Mouse (Mus musculus): ENCODE data around the gene Tcf20. TPM values are rescaled to one million over a fixed set of nuclear protein-coding genes. Genes with fewer than 3 reads are reported as not detected.

The Tcf20 gene
- polyA plus RNA-seq, 1 experiment from 2014 or later, result 16.0 TPM

- Histone ChIP-seq H3K9ac (replicated peaks) (0 out of 2 replicates have a peak overlapping the region, but pooled peaks have one; percentile 14), H3K4me1 (replicated peaks) (peaks cover 99% of the 10 kb centered on the region), H3K4me3 (replicated peaks) (no peak overlapping the region), H3K27ac (no peak overlapping the region), H3K27me3 (peaks cover 59% of the 10 kb centered on the region), H3K36me3 (no peaks in the 10 kb centered on the region), H3K9me3 (no peaks in the 10 kb centered on the region), H3K4me2 (replicated peaks) (no peak overlapping the region)
- no peak for ATAC-seq
- 64% methylated on average over 5 of the region's 5 CpGs for WGBS
Observed at GRCm38 (mm10) chr15:82954034-82954433, 33.6 kb downstream of the Tcf20 start.

DNA sequence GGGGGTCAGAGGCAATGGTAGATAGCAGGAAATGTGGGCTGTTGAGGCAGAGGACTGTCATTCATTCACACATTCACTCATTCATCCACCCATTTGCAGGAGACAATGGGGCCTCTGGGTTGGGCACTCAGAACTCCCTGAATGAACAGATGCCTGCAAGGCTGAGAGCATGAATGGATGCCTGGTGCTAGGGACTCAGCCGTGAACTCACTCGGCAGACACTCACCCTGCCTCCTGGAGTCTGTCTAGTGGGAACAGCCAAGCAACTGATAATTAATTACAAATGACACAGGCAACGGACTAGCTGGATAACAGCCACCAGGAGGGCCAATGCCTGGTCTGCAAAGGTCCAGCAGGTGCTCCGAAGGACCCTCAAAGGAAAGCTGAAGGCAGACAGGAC, 34.6 kb downstream of the Tcf20 start:
- Histone ChIP-seq H3K4me2 (replicated peaks) (no peak overlapping the region), H3K36me3 (no peaks in the 10 kb centered on the region), H3K9me3 (no peaks in the 10 kb centered on the region), H3K4me3 (replicated peaks) (no peak overlapping the region), H3K27me3 (peaks cover 67% of the 10 kb centered on the region), H3K4me1 (replicated peaks) (peaks cover 99% of the 10 kb centered on the region), H3K9ac (replicated peaks) (0 out of 2 replicates have a peak overlapping the region, but pooled peaks have one; percentile 19), H3K27ac (peak overlapping the region; percentile 83)
- 17% methylated on average over 4 of the region's 4 CpGs for WGBS
- ATAC-seq, result 0 out of 2 replicates have a peak, but pooled peaks have one; percentile 22

DNA sequence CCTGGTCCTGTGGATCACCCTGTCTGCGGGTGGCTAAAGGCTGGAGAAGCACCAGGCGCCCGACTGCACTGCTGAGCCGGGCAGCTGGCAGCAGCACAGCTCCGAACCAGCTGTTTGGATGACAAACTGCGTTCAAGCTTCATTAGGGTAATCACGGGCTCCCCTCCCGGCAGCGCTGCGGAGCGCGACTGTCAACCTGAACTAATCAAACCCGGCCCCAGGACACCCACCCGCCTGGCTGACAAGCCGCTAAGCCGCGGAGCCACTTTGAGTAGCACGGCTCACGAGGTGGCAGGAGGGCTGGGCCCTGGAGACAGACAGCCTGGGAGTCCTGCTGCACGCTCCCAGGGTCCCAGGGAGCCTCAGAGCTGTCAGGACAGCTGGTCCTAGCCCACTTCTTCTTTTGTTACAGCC, 35.4 kb downstream of the Tcf20 start:
- peak overlapping the region; percentile 27 for H3K4me2 ChIP-seq (replicated peaks)
- peak; percentile 89 for ATAC-seq
- peaks cover 68% of the 10 kb centered on the region for H3K27me3 ChIP-seq
- no peak overlapping the region for H3K4me3 ChIP-seq (replicated peaks)
- peaks cover 99% of the 10 kb centered on the region for H3K4me1 ChIP-seq (replicated peaks)
- H3K9me3 ChIP-seq, result no peaks in the 10 kb centered on the region
- H3K27ac ChIP-seq, result peak overlapping the region; percentile 83
- peak overlapping the region; percentile 49 for H3K9ac ChIP-seq (replicated peaks)
- no peaks in the 10 kb centered on the region for H3K36me3 ChIP-seq
- 2% methylated on average over 20 of the region's 20 CpGs for WGBS

GRCm38 (mm10) chr15:82950246-82950645, 37.4 kb downstream of the Tcf20 start:
- ATAC-seq, result no peak
- Histone ChIP-seq H3K4me1 (replicated peaks) (peaks cover 97% of the 10 kb centered on the region), H3K9me3 (no peaks in the 10 kb centered on the region), H3K9ac (replicated peaks) (0 out of 2 replicates have a peak overlapping the region, but pooled peaks have one; percentile 8), H3K36me3 (no peaks in the 10 kb centered on the region), H3K4me2 (replicated peaks) (no peak overlapping the region), H3K27ac (no peak overlapping the region), H3K4me3 (replicated peaks) (no peak overlapping the region), H3K27me3 (peaks cover 57% of the 10 kb centered on the region)
- WGBS, result 59% methylated on average over 8 of the region's 8 CpGs

DNA sequence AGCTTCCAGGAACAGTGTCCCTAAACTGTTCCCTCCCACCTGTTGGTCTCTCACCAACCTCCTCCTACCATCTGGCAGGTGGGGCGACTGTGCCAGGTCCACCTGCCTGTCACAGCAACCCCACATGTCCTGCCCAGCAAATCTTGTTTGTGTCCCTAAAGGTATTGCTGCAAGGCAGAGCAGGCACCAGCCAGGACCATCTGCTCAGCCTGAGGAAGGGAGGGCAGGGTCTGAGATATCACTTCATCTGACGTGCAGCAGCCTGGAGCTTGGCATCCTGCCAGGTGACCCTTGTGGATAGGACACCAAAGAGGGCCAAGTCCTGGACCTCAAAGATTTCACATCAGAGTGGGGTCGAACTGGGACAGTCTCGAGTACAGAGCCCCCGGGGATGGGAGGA, 40.2 kb downstream of the Tcf20 start:
- H3K4me1 ChIP-seq (replicated peaks), result peaks cover 82% of the 10 kb centered on the region
- H3K27ac ChIP-seq, result no peak overlapping the region
- 64% methylated on average over 5 of the region's 5 CpGs for WGBS
- no peaks in the 10 kb centered on the region for H3K36me3 ChIP-seq
- no peak for ATAC-seq
- H3K4me3 ChIP-seq (replicated peaks), result no peak overlapping the region
- H3K9ac ChIP-seq (replicated peaks), result no peak overlapping the region
- no peak overlapping the region for H3K4me2 ChIP-seq (replicated peaks)
- H3K27me3 ChIP-seq, result peaks cover 35% of the 10 kb centered on the region
- no peaks in the 10 kb centered on the region for H3K9me3 ChIP-seq

GRCm38 (mm10) chr15:82944479-82945195, 43.0 kb downstream of the Tcf20 start:
- H3K9me3 ChIP-seq, result no peaks in the 10 kb centered on the region
- peaks cover 80% of the 10 kb centered on the region for H3K4me1 ChIP-seq (replicated peaks)
- peaks cover under 1% of the 10 kb centered on the region; the same call in 1 of the 2 replicates for H3K36me3 ChIP-seq
- no peak for ATAC-seq
- peaks cover 23% of the 10 kb centered on the region for H3K27me3 ChIP-seq
- H3K4me3 ChIP-seq (replicated peaks), result no peak overlapping the region
- H3K4me2 ChIP-seq (replicated peaks), result no peak overlapping the region
- H3K9ac ChIP-seq (replicated peaks), result no peak overlapping the region
- WGBS, result 67% methylated on average over 9 of the region's 9 CpGs
- H3K27ac ChIP-seq, result no peak overlapping the region

- ATAC-seq, result peak; percentile 35; the same call in 1 of the 2 replicates
- Histone ChIP-seq H3K9ac (replicated peaks) (peak overlapping the region; percentile 17), H3K4me2 (replicated peaks) (peak overlapping the region; percentile 7; the same call in 1 of the 2 replicates), H3K4me1 (replicated peaks) (peaks cover 76% of the 10 kb centered on the region), H3K9me3 (no peaks in the 10 kb centered on the region), H3K27ac (peak overlapping the region; percentile 66), H3K27me3 (peaks cover 3% of the 10 kb centered on the region; the same call in 1 of the 2 replicates), H3K4me3 (replicated peaks) (no peak overlapping the region), H3K36me3 (peaks cover 5% of the 10 kb centered on the region; the same call in 1 of the 2 replicates)
- WGBS, result 37% methylated on average over 8 of the region's 8 CpGs
Observed at GRCm38 (mm10) chr15:82941733-82942132, 45.9 kb downstream of the Tcf20 start.

DNA sequence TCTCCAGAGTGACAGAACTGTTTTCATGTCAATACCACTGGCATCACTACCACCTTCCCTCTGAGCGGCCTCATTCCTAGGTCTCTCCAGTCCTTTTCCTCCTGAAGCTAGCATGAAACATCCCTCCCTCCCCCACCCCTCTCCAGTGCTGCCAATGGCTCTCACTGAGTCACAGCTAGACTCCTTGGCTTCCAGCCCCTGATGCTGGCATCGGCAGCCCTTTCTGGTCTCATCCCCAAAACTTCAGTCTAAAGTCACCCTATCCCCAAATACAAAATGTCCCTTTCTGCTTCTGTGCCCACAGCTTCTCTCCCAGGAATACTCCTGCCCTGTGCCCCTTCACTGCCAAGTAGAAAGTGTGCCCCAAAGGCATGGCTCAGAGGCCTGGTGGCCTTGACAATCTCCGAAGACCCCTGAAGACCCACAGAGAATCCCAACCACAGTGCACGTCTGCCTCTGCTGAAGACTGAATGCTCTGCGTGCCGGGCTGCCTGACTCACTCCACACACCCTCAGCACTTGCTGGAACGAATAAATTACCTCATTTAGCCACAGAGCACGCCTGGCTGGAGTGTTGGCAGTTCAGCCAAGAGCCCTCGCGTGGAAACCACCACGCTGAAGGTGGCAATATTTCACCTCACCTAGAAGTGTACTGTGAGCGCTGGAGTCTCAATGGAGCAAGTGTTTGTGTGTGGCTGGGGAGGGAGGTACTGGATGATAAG, 47.0 kb downstream of the Tcf20 start:
- WGBS, result 47% methylated on average over 12 of the region's 12 CpGs
- Histone ChIP-seq H3K36me3 (peaks cover 5% of the 10 kb centered on the region; the same call in 1 of the 2 replicates), H3K9me3 (no peaks in the 10 kb centered on the region), H3K27ac (peak overlapping the region; percentile 66), H3K4me2 (replicated peaks) (no peak overlapping the region), H3K4me1 (replicated peaks) (peaks cover 76% of the 10 kb centered on the region), H3K9ac (replicated peaks) (peak overlapping the region; percentile 30; the same call in 1 of the 2 replicates), H3K27me3 (no peaks in the 10 kb centered on the region), H3K4me3 (replicated peaks) (no peak overlapping the region)
- no peak for ATAC-seq

GRCm38 (mm10) chr15:82938155-82938569, 49.5 kb downstream of the Tcf20 start:
- Histone ChIP-seq H3K4me2 (replicated peaks) (peak overlapping the region; percentile 6), H3K9me3 (no peaks in the 10 kb centered on the region), H3K27ac (peak overlapping the region; percentile 78), H3K4me1 (replicated peaks) (peaks cover 90% of the 10 kb centered on the region), H3K27me3 (0 out of 2 replicates have a peak, but pooled peaks cover 2% of the 10 kb centered on the region), H3K9ac (replicated peaks) (peak overlapping the region; percentile 33), H3K36me3 (peaks cover 5% of the 10 kb centered on the region; the same call in 1 of the 2 replicates), H3K4me3 (replicated peaks) (no peak overlapping the region)
- peak; percentile 65 for ATAC-seq
- WGBS, result 23% methylated on average over 17 of the region's 17 CpGs

DNA sequence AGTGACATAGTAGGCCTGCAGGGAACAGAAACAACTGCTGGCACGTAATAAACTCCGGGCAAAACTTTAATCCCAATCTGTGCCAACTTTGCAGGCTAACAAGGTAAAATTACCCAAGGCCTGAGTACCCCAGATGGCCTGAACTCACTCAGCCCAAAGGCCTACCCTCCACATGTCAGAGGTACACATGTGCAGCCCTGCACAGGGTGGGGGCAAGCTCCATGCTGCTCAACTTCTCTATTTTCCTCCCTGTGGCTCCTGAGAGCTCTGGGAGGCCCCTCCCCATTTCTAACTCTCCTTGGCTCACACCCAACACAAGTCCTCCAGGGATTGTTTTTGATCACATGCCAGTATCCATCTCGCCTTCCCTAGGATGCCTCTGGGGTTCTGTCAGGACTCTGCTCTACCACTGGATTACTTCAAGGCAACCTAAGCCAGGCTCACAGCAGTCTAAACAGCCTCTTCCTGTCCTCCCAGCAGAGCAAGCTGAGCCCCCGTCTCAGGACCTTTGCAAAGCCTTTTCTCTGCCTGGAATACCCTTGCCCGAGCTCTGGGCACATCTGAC, 50.2 kb downstream of the Tcf20 start:
- Histone ChIP-seq H3K9me3 (no peaks in the 10 kb centered on the region), H3K9ac (replicated peaks) (peak overlapping the region; percentile 33), H3K4me2 (replicated peaks) (peak overlapping the region; percentile 6), H3K4me3 (replicated peaks) (no peak overlapping the region), H3K36me3 (peaks cover 5% of the 10 kb centered on the region; the same call in 1 of the 2 replicates), H3K27me3 (0 out of 2 replicates have a peak, but pooled peaks cover 5% of the 10 kb centered on the region), H3K4me1 (replicated peaks) (peaks cover 93% of the 10 kb centered on the region), H3K27ac (peak overlapping the region; percentile 78)
- 55% methylated on average over 5 of the region's 5 CpGs for WGBS
- ATAC-seq, result 0 out of 2 replicates have a peak, but pooled peaks have one; percentile 10

DNA sequence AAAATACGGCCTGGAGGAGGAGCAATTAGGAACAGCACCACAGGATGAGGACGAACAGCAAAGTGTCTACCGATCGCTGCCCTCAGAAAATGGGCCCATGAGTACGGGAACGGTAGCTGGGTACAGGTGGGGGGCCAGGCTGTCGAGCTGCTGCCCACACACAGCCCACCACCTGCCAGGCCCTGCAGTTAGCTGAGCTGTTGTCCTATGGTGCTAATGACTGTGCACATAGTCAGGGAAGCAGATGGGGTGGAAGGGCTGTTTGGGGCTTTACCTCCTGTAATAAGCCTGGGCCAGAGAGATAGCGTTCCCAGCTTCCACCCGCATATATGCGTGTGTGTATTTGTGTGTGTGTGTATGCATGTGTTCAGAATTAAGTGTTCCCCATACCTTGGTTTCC, 52.7 kb downstream of the Tcf20 start:
- no peak for ATAC-seq
- Histone ChIP-seq H3K4me3 (replicated peaks) (no peak overlapping the region), H3K4me1 (replicated peaks) (peaks cover 85% of the 10 kb centered on the region), H3K4me2 (replicated peaks) (no peak overlapping the region), H3K9ac (replicated peaks) (no peak overlapping the region), H3K9me3 (no peaks in the 10 kb centered on the region), H3K36me3 (peaks cover 5% of the 10 kb centered on the region; the same call in 1 of the 2 replicates), H3K27ac (no peak overlapping the region; the same call in 1 of the 2 replicates), H3K27me3 (peaks cover 16% of the 10 kb centered on the region)
- WGBS, result 77% methylated on average over 10 of the region's 10 CpGs

All from midbrain, embryonic 13.5 days (tissue).